Mouse (Mus musculus) embryo, embryonic 9.5 days (tissue): ENCODE data around the gene Col8a2.

Experiments used
- DNase-seq: peaks from one replicate; pipeline ENCODE4 v3.0.0-alpha.2; 2017; ENCODE audit errors: extremely low spot score

Col8a2 gene

GRCm38 (mm10) chr4:126331751-126332150 is 45.2 kb downstream of the Col8a2 start:
- no peak for DNase-seq

- no peak for DNase-seq
Measured at GRCm38 (mm10) chr4:126332358-126332757, 45.8 kb downstream of the Col8a2 start.

GRCm38 (mm10) chr4:126339461-126339860 is 52.9 kb downstream of the Col8a2 start:
- no peak for DNase-seq

GRCm38 (mm10) chr4:126343451-126343850 is 56.9 kb downstream of the Col8a2 start:
- DNase-seq = no peak

- no peak for DNase-seq
Measured at GRCm38 (mm10) chr4:126360069-126360468, 73.5 kb downstream of the Col8a2 start.
